Mouse (Mus musculus) embryonic facial prominence, embryonic 14.5 days (tissue): ENCODE results near the gene Mxd3. TPM values are rescaled to one million over a fixed set of nuclear protein-coding genes. Genes with fewer than 3 reads are reported as not detected.

Experiments
- ATAC-seq: fragments of 200-750 bp; cut with Nextera tagmentation; 2 replicates; pipeline ENCODE4 v1.8.0; 2017; ENCODE audit warnings: low read depth, moderate number of reproducible peaks, moderate TSS enrichment
- DNase-seq: peaks from one replicate; pipeline ENCODE4 v3.0.0-alpha.2; 2015; ENCODE audit warnings: low spot score
- H3K27ac ChIP-seq: fragments of 300-500 bp; sonication (generic); replicated peaks from 2 replicates; pipeline ENCODE4 v1.5.1; 2014; ENCODE audit warnings: low read depth, mild to moderate bottlenecking, low read length, moderate library complexity
- H3K27me3 ChIP-seq: fragments of 300-500 bp; sonication (generic); replicated peaks from 2 replicates; pipeline ENCODE4 v1.6.1; 2014; ENCODE audit warnings: low read length; ENCODE audit not compliant: control insufficient read depth, insufficient read depth
- H3K36me3 ChIP-seq: fragments of 300-500 bp; sonication (generic); 2 replicates; pipeline ENCODE4 v1.6.1; 2014; ENCODE audit warnings: low read length, mixed read lengths; ENCODE audit not compliant: control insufficient read depth, insufficient read depth
- H3K4me1 ChIP-seq: fragments of 300-500 bp; sonication (generic); 2 replicates; pipeline ENCODE4 v1.6.1; 2014; ENCODE audit warnings: antibody characterized with exemption, low read length; ENCODE audit not compliant: control insufficient read depth, insufficient read depth
- H3K4me2 ChIP-seq: fragments of 300-500 bp; sonication (generic); 2 replicates; pipeline ENCODE4 v1.6.1; 2014; ENCODE audit warnings: low read depth, mild to moderate bottlenecking, low read length, moderate library complexity, mixed read lengths
- H3K4me3 ChIP-seq: fragments of 300-500 bp; sonication (generic); 2 replicates; pipeline ENCODE4 v1.5.1; 2014; ENCODE audit warnings: low read depth, mild to moderate bottlenecking, low read length
- H3K9ac ChIP-seq: fragments of 300-500 bp; sonication (generic); 2 replicates; pipeline ENCODE4 v1.6.1; 2014; ENCODE audit warnings: low read depth, mild to moderate bottlenecking, low read length, moderate library complexity, mixed read lengths
- H3K9me3 ChIP-seq: fragments of 300-500 bp; sonication (generic); 2 replicates; pipeline ENCODE4 v1.6.1; 2016; ENCODE audit warnings: low read length; ENCODE audit not compliant: control insufficient read depth
- WGBS: fragments of 180-500 bp; shearing (Covaris S2); extraction: QIAGEN DNeasy Blood & Tissue Kit; methylation state at CpG from one replicate; pipeline ENCODE4 v1.1.7; 2014; 5-methylcytosine and 5-hydroxymethylcytosine counted together
- polyA plus RNA-seq: library from polyadenylated mRNA; unstranded; fragments of >200 nt; fragmentation: Nextera tagmentation; extraction: Ambion mirVana; gene quantifications from 2 replicates; pipeline ENCODE4 v1.2.1, GENCODE M21; 2014

The Mxd3 gene
- polyA plus RNA-seq, 1 experiment from 2014 or later, result 36.0 TPM

DNA sequence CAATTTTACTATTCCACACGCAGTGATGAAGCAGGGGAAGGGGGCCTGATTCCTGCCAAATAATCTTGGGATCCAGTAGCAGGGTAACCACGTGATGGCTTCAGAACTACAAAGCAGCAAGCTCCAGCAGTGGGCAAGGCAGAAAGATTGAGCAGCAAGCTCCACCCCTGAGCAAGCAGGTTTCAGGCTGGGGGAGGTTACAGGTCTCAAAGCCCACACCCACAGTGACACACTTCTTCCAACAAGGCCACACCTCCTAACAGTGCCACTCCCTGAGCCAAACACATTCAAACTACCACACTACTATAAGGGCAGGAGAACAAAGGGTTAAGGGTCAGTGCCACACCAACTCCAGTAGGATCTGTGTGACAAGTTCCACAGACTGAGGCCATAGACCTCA is 9.6 kb upstream of the Mxd3 start:
- no peak overlapping the region for H3K27ac ChIP-seq
- H3K4me1 ChIP-seq, result no peaks in the 10 kb centered on the region
- no peaks in the 10 kb centered on the region for H3K27me3 ChIP-seq
- H3K9ac ChIP-seq, result no peak overlapping the region
- no peak overlapping the region for H3K4me2 ChIP-seq
- ATAC-seq (no peak), DNase-seq (no peak)
- no peaks in the 10 kb centered on the region for H3K9me3 ChIP-seq
- WGBS, result 29% methylated on average over 2 of the region's 2 CpGs
- no peak overlapping the region for H3K4me3 ChIP-seq
- H3K36me3 ChIP-seq, result peaks cover 8% of the 10 kb centered on the region; the same call in 1 of the 2 replicates

DNA sequence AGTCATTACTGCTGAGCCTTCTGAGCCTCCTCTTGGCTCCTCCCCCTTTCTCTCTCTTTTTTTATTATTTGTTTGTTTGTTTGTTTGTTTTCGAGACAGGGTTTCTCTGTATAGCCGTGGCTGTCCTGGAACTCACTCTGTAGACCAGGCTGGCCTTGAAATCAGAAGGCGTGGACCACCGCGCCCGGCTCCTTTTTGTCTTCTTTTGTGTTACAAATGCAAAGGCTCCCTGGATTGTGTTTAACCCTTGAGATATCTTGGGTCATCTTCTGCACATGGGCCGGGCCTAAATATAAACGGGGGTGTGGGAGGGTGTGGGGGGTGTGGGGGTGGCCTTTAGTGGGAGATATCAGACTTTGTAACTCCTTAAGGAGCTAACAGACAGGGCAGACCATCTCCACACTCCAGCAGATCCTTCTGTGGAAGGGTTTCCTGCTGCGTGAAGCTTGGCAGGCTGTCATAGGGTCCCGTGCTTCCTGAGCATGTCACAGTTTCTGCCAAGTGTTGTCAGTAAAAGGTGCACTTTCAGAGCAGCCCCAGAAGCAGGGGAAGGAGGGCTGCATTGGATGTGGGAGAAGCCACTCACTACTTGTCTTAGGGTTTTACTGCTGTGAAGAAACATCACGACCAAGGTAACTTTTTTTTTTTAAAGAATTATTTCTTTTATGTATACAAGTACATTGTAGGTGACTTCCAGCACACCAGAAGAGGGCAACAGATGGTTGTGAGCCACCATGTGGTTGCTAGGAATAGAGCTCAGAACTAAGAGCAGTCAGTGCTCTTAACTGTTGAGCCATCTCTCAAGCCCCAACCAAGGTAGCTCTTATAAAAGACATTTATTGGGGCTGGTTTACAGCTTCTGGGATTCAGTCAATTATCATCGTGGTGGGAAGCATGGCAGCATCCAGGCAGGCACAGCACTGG is 8.8 kb upstream of the Mxd3 start:
- Histone ChIP-seq H3K4me3 (no peak overlapping the region), H3K36me3 (no peaks in the 10 kb centered on the region), H3K9me3 (no peaks in the 10 kb centered on the region), H3K4me1 (no peaks in the 10 kb centered on the region), H3K27me3 (no peaks in the 10 kb centered on the region), H3K9ac (no peak overlapping the region), H3K4me2 (no peak overlapping the region), H3K27ac (no peak overlapping the region)
- DNase-seq (no peak), ATAC-seq (no peak)
- WGBS, result 71% methylated on average over 12 of the region's 12 CpGs

DNA sequence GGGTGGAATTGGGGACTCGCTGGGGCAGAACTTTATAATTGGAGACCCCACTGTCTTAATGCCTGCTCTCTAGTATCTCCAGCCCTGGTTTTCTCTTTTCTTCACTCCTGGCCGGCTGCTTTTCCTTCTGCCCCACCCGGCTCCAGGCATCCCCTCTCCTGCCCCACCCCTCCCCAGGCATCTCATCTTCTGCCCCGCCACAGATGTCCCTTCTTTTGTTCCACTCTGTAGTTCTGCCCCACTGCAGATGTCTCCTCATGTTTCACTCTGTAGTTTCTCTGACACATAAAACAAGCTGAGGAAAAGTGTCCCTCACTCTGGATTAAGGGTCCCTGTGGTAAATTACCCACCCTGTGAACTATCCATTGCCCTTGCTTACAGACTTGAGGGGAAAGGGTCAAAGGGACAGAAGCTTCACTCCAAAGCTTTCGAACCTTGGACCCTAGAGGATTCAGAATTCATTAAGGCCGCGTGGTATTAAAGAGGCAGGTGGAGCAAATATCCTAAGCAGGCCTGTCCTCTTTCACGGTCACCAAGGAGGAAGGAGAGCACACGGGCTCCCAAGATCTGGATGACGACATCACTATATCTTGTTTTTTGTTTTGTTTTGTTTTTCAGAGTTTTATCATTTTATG is 7.8 kb upstream of the Mxd3 start:
- Histone ChIP-seq H3K4me2 (no peak overlapping the region), H3K9me3 (no peaks in the 10 kb centered on the region), H3K27ac (no peak overlapping the region), H3K4me1 (no peaks in the 10 kb centered on the region), H3K36me3 (no peaks in the 10 kb centered on the region), H3K27me3 (no peaks in the 10 kb centered on the region), H3K9ac (no peak overlapping the region), H3K4me3 (no peak overlapping the region)
- ATAC-seq (no peak), DNase-seq (no peak)
- 60% methylated on average over 9 of the region's 10 CpGs for WGBS

DNA sequence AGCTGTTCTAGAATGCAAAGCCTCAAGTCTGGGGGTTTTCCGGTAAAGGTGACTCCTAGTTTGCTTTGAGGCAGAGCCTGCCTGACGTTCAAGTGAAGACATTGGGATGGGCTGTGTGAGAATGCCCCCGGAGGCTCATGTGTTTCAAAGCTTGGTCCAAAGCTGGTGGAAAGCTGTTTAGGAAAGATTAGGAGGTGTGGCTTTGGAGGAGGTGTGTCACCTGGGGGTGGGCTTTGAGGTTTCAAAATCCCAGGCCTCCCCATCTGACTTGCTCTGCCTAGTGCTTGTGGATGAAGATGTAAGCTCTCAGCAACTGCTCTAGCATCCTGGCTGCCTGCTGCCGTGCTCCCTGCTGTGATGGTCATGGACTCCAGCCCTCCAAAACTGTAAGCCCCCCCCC is 6.1 kb upstream of the Mxd3 start:
- ATAC-seq, result no peak
- Histone ChIP-seq H3K9ac (no peak overlapping the region), H3K4me1 (0 out of 2 replicates have a peak, but pooled peaks cover 4% of the 10 kb centered on the region), H3K27ac (no peak overlapping the region), H3K4me2 (no peak overlapping the region), H3K9me3 (no peaks in the 10 kb centered on the region), H3K36me3 (no peaks in the 10 kb centered on the region), H3K4me3 (no peak overlapping the region), H3K27me3 (no peaks in the 10 kb centered on the region)
- WGBS, result 94% methylated on average over 4 of the region's 4 CpGs
- no peak for DNase-seq

DNA sequence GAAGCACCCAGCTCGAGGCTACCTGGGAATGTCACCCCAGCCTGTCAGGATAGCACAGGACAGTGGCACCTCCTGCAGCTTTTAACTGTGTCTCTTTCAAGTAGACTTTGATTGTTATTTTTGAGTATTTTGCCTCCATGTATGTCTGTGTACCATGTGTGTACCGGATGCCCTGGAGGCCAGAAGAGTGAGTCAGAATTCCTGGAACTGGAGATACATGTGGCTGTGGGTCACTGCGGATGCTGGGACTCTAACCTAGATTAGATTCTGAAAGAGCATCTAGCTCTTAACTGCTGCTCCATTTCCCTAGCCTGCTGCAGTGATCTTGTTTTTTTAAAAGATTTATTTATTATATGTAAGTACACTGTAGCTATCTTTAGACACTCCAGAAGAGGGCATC is 2.7 kb upstream of the Mxd3 start:
- DNase-seq, result no peak
- no peak overlapping the region for H3K9ac ChIP-seq
- 77% methylated on average over 3 of the region's 3 CpGs for WGBS

DNA sequence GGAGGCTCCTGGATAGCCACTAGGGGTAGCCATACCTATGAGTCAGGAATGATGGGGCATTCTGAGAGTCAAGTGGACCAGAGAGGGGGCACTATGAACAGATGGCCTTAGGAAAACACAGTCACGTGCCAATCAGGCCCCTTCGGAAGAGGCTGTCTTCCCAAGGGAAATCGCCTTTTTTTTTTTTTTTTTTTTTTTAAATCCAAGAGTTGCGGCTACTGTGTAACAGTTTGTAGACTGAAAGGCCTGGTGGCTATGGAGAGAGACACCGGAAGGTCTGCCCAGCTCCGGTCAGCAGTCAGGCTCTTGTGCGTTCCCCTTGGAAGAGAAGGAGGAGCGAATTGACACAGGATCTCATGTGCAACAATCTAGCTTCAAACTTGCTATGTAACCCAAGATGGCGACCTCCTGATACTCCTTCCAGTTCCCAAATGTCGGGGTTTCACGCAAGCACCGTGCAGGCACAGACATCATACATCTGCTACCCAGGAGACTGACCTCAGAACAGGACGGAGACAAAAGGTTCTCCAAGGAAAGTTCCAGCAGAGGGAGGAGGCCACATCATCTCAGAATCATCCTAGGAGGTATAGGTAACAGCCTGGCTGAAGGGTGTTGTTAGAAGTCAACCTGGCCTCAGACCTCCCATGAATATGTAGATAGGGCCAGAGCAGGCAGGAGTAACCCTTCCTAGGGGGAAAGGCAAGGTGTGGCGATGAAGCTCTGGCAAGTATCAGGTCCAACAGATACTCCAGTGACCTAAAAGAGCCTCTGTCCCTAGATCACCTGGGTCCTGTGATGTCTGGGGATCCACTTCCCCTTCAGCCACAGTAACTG is 1.2 kb upstream of the Mxd3 start:
- Histone ChIP-seq H3K9ac (peak overlapping the region; percentile 73), H3K36me3 (peaks cover 8% of the 10 kb centered on the region), H3K4me3 (peak overlapping the region; percentile 75), H3K4me1 (peaks cover 17% of the 10 kb centered on the region; the same call in 1 of the 2 replicates), H3K27me3 (no peaks in the 10 kb centered on the region), H3K9me3 (no peaks in the 10 kb centered on the region), H3K4me2 (peak overlapping the region; percentile 92), H3K27ac (peak overlapping the region; percentile 89)
- no peak; the same call in 1 of the 2 replicates for ATAC-seq
- DNase-seq, result no peak
- WGBS, result 40% methylated on average over 14 of the region's 14 CpGs

More for the DNA sequence above, 2.7 kb upstream of the Mxd3 start:
- Histone ChIP-seq H3K9me3 (no peaks in the 10 kb centered on the region), H3K36me3 (no peaks in the 10 kb centered on the region), H3K27me3 (no peaks in the 10 kb centered on the region), H3K27ac (no peak overlapping the region), H3K4me1 (peaks cover 17% of the 10 kb centered on the region; the same call in 1 of the 2 replicates), H3K4me3 (no peak overlapping the region), H3K4me2 (no peak overlapping the region)
- no peak for ATAC-seq

DNA sequence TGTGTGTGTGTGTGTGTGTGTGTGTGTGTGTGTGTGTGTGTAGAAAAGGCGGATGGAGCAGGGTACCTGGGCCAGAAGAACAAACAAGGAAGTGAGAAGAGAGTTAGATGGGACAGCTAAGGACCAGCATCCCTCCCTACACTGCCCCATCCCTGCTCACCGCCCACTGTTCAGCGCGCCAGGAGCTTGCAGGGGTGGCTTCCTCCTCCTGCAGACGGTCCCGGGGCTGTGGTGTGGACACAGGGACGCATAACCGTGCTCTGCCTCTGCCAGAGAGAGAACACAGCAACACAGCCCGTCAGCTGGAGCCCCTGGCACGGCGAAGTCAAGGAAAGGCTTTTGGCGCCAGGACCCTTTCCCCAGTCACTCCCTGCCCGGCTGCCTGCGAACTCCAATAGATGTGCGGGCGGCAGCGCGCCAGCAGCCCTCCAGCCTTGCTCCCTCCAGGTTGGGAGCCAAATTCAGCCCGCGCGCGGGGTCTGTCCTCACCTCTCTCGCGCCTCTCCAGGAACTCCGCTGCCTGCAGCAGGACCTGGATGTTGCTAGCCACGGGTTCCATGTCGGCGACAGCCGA is 427 bp downstream of the Mxd3 start:
- no peaks in the 10 kb centered on the region for H3K27me3 ChIP-seq
- H3K36me3 ChIP-seq, result peaks cover 21% of the 10 kb centered on the region
- WGBS, result 0% methylated on average over 20 of the region's 29 CpGs
- ATAC-seq (peak; percentile 6), DNase-seq (peak; percentile 68)
- H3K9me3 ChIP-seq, result no peaks in the 10 kb centered on the region
- peak overlapping the region; percentile 75 for H3K4me3 ChIP-seq
- peak overlapping the region; percentile 48 for H3K27ac ChIP-seq
- peak overlapping the region; percentile 73 for H3K9ac ChIP-seq
- peak overlapping the region; percentile 92 for H3K4me2 ChIP-seq
- peaks cover 17% of the 10 kb centered on the region; the same call in 1 of the 2 replicates for H3K4me1 ChIP-seq

DNA sequence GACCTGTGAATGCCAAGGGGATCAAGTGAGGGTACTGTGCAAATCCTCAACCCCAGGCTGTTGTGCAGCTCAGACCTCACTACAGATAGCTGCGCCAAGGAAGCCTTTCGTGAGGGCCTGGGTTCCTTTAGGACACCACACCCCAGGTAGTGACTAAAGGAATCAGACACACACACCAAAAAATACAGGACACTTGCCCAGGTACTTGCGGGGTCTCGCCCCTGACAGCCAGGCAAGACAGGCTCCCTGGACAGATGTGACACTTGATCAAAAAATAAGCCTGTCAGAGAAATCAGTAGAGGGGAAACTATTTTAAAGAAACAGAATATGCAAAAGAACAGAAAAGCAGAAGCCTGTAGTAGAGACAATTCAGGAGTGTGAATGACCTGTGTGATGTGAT is 982 bp downstream of the Mxd3 start:
- no peaks in the 10 kb centered on the region for H3K9me3 ChIP-seq
- H3K27me3 ChIP-seq, result no peaks in the 10 kb centered on the region
- DNase-seq (no peak), ATAC-seq (no peak)
- H3K4me2 ChIP-seq, result peak overlapping the region; percentile 92
- H3K27ac ChIP-seq, result no peak overlapping the region
- H3K36me3 ChIP-seq, result peaks cover 27% of the 10 kb centered on the region
- peaks cover 17% of the 10 kb centered on the region; the same call in 1 of the 2 replicates for H3K4me1 ChIP-seq
- peak overlapping the region; percentile 73; the same call in 1 of the 2 replicates for H3K9ac ChIP-seq
- WGBS, result 80% methylated on average over 4 of the region's 4 CpGs
- peak overlapping the region; percentile 75 for H3K4me3 ChIP-seq
